Mouse (Mus musculus) bone marrow, adult 2 months (tissue): ENCODE measurements at regions not wholly inside any gene's neighbourhood (a gene's known extent, or its start where the extent isn't known, plus 50 kb on each side); places are given as distances from the start of the nearest gene placed in this dataset.

ENCODE experiments used
- CTCF ChIP-seq: fragments of 200-500 bp; IDR thresholded peaks from 2 replicates; pipeline ENCODE4 v1.5.1; 2011; ENCODE audit warnings: low read length, control low read depth; ENCODE audit not compliant: control insufficient read depth, insufficient read depth
- POLR2A ChIP-seq: fragments of 200-500 bp; IDR thresholded peaks from 2 replicates; pipeline ENCODE4 v1.6.1; 2011; ENCODE audit warnings: low read depth, mild to moderate bottlenecking, control low read depth, low read length, borderline replicate concordance; ENCODE audit not compliant: control insufficient read depth

GRCm38 (mm10) chr2:30525831-30526230 is 51.8 kb upstream of the Ier5l start:
- TF ChIP-seq CTCF (no peak), POLR2A (no peak)
